Mouse (Mus musculus) retina, postnatal 7 days (tissue): Measurements from ENCODE around the gene Pwwp2b.
A peak's percentile ranks its signal among the peaks of the same experiment; 100 is the strongest.

Experiments used
- DNase-seq: peaks from one replicate; pipeline ENCODE4 v3.0.0-alpha.2; 2012; ENCODE audit warnings: low read depth, low spot score

The Pwwp2b gene

DNA sequence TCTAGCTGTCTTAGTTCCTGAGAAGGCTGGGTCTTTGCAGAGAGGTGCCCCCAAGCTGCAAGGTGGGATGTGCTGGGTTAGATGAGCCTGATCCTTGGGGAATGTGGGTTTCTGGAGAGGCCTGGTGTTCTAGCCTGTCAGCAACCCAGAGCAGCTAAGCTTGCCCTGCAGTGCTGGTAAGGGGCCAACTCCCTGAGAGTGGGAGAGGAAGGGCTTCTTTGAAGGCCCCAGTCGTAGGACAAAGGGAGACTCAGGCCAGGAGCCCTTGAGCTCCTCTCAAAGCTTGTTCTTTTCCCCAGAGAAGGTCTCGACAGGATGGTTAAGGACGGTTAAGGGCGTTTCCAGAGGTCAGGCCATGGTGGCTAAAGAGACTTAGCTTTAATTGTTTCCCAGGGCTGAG lies 16.1 kb downstream of the Pwwp2b start:
- no peak for DNase-seq

DNA sequence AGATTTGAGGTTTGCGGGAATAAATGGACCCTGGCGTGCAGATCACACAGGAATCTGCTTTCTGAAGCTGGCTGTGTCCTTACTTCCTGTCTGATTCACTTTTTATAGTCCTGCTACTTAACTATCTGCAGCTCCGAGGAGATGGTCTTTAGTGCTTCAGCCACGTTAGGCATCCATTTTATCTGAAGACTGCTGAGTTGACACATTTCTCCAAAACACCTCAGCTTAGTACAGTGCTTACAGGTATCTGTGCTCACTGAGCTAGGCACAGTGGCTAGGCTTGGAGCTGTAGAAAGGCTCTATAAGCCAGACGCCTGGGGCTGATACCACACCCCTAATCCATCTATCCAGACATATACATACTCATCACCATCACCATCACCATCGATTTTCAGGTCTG lies 17.4 kb downstream of the Pwwp2b start:
- DNase-seq, result no peak

DNA sequence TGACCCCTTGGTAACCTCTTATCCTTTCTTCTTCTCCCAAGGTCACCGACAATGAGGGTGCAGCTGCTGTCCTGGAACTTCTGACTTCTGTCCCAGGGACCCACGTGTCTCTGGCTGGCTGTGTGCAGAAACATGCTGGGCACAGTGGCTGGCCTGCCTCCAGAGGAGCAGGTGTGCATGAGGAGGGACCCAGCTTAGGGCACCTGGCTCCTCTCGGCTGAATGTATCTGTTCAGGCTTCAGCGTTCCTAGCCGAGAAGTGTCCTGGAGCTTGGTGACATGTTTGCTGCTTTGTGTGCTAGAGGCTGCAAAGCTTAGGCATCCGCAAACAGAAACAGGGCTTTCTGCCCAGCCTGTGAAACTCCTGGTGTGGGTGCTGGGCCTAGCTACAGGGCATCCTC lies 18.1 kb downstream of the Pwwp2b start:
- DNase-seq, result no peak

GRCm38 (mm10) chr7:139266886-139267870 lies 18.9 kb downstream of the Pwwp2b start:
- DNase-seq, result no peak

- no peak for DNase-seq
Measured at GRCm38 (mm10) chr7:139270738-139271137, 22.5 kb downstream of the Pwwp2b start.

DNA sequence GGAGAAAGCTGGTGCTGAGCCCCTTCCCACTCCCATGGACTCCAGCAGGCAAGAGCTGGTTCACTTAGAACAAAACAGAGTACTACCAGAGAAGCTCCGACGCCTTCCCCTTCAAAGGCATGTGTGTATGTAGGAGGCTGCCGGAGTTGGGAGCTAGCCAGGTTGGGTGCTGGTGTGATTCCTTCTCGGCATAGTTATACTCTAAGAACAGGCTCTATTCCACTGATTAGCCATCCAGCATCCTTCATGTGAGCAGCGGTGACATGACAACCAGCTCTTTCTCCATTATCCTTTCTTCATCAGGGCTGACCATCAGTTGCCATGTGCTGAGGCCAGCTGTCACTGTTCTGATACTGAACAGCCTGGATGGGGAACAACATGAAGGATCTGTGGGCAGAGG lies 23.6 kb downstream of the Pwwp2b start:
- no peak for DNase-seq

- no peak for DNase-seq
Measured at GRCm38 (mm10) chr7:139272639-139273396, 24.5 kb downstream of the Pwwp2b start.

DNA sequence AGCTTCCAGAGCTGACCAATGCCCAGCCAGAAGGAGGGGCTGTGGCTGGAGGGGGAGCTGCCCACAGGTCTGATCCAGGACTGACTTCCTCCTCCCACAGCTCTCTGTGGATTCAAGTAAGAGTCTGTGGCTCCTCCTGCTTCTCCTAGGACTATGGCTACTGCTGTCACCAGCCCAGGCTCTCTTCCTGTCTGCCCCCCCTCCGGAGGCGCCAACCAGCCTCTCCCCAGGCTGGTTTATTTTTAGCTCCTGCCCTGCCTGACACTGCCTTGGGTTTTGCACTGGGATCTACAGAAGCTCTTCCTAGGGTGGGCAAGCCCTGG lies 25.1 kb downstream of the Pwwp2b start:
- DNase-seq, result peak; percentile 83

- DNase-seq, result no peak
Measured at GRCm38 (mm10) chr7:139275586-139275985, 27.3 kb downstream of the Pwwp2b start.

GRCm38 (mm10) chr7:139276150-139276549 lies 27.9 kb downstream of the Pwwp2b start:
- no peak for DNase-seq

DNA sequence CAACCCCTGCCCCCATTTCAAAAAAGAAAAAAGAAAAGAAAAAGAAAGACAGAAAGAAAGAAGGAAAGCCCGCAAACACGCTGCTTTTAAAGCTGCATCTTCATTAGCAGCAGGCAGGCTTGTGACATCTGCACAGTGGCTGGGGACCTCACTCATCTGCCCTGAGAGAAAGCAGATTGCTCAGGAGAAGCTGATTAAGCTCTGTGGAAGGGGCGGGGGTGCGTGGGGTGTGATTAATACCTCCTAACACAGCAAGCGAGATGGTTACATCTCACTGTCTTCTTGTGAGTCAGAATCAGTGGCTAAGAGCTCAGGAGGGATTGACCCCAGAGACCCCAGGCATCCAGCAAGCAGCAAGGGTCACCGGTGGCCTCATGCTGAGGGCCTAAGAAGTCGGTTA lies 29.3 kb downstream of the Pwwp2b start:
- peak; percentile 73 for DNase-seq

- no peak for DNase-seq
Measured at GRCm38 (mm10) chr7:139279571-139279970, 31.3 kb downstream of the Pwwp2b start.

GRCm38 (mm10) chr7:139280044-139280443 lies 31.8 kb downstream of the Pwwp2b start:
- DNase-seq, result no peak

DNA sequence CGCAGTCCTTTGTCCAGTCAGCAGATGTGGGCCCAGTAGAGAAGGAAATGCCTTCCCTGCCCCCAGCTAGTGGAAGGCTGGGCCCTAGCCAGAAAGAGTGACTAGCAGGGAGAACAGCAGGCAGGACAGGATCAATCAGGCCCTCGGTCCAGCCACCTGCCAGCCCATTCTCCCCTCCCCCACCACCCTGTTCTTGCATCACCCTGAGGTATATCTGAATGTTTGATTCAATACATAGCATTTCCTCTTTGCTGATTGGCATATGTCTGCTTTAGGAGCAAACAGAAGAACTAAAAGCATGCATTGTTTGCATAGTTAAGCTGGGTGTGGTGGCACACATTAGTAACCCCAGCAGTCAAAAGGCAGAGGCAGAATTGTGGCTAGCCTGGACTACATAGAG lies 32.9 kb downstream of the Pwwp2b start:
- no peak for DNase-seq

DNA sequence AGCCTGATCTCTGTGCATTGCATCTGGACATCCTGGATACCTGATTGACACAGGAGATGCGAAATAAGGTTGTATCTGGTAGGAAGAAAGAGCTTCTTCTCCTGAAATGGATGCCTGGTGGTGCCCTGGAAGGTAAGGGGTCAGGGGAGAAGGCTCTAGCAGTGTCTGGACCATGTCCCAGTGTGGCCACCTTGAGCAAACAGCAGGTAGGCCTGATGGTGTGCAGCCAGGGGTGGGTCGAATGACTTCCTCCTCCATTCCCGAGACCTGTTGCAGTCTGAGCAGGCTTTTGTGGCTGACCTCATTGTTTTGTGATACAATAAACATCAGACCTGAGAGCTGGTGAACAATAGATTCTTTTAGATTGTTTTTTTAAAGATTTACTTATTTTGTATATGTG lies 33.8 kb downstream of the Pwwp2b start:
- no peak for DNase-seq

- DNase-seq, result no peak
Measured at GRCm38 (mm10) chr7:139285295-139285943, 37.1 kb downstream of the Pwwp2b start.

DNA sequence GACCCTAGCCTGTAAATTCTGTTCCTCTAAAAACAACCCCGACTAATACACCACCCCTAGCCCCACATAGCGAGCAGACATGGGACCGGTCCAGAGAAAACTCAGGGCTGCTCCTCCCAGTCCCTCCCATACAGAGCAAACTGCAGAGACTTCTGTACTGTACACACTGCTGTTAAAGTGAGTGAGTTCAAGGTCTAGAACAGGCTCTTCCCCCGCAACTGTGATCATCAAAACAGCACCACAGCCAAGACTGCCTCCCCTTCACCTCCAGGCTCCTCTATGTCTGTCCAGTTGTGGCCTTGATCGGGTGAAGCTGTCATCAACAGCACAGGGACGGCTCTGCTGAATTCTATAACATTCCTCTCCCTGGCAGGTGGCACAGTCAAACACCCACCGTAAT lies 40.3 kb downstream of the Pwwp2b start:
- no peak for DNase-seq

GRCm38 (mm10) chr7:139293350-139293749 lies 45.1 kb downstream of the Pwwp2b start:
- DNase-seq, result no peak

- no peak for DNase-seq
Measured at GRCm38 (mm10) chr7:139294076-139294475, 45.8 kb downstream of the Pwwp2b start.

- DNase-seq, result no peak
Measured at GRCm38 (mm10) chr7:139295653-139296052, 47.4 kb downstream of the Pwwp2b start.

- DNase-seq, result no peak
Measured at GRCm38 (mm10) chr7:139296552-139297100, 48.3 kb downstream of the Pwwp2b start.

DNA sequence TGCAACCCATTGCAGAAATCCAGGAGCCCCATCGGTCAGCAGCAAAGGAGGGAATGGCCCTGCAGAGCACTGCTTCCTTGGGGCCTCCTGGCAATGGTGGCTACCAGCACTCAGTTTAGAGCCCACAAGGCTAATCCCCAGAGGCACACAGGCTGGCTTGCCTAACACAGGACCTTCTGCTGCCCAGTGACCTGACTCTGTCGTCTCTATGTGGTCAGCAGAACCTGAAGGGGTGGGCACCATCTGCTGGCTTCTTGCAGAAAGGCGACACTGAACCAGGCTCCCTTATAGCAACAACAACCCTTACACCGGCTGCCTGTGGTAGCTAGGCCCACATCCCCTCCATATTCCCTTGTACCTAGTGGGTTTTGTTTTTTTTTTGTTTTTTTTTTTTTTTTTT lies 50.2 kb downstream of the Pwwp2b start:
- peak; percentile 50 for DNase-seq
